Mouse (Mus musculus) thymus, adult 2 months (tissue): ENCODE measurements at regions not wholly inside any gene's neighbourhood (a gene's known extent, or its start where the extent isn't known, plus 50 kb on each side); places are given as distances from the start of the nearest gene placed in this dataset.

Source experiments
- CTCF ChIP-seq: fragments of 200-500 bp; IDR thresholded peaks from 2 replicates; pipeline ENCODE4 v1.5.1; 2012; ENCODE audit warnings: mild to moderate bottlenecking, control low read depth, low read length, moderate library complexity, borderline replicate concordance; ENCODE audit not compliant: control insufficient read depth, poor library complexity, insufficient read depth; ENCODE audit errors: extremely low read depth
- POLR2A ChIP-seq: fragments of 200-500 bp; IDR thresholded peaks from 2 replicates; pipeline ENCODE4 v1.6.1; 2012; ENCODE audit warnings: mild to moderate bottlenecking, low read length, control low read depth, moderate library complexity; ENCODE audit not compliant: control insufficient read depth, poor library complexity, insufficient read depth; ENCODE audit errors: extremely low read depth

DNA sequence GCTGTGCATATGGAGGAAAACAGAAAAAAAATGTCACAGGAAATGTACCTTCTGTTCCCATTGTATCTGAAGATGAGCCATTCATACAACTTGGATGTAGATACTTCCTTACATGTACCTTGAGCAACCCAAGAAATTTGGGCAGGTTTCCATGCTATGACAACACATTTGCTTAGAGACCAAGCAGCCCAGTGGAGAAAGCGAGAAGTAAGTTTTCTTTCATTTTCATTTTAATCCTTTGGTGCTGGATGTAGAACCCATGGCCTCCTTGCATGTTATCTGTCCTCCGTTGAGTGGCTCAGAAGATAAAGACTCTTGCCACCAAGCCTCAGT, 174.3 kb downstream of the Plk2 start:
- TF ChIP-seq POLR2A = no peak
- no peak for TF ChIP-seq CTCF
